Mouse (Mus musculus): ENCODE data around the gene Tgfa. TPM values are rescaled to one million over a fixed set of nuclear protein-coding genes. Genes with fewer than 3 reads are reported as not detected.

Gene Tgfa
- polyA plus RNA-seq, 1 experiment from 2014 or later: 7.5 TPM

GRCm38 (mm10) chr6:86167851-86168250, 27.2 kb upstream of the Tgfa start:
- Histone ChIP-seq H3K9me3 (ENCODE audit: control insufficient read depth) (no peaks in the 10 kb centered on the region), H3K27me3 (replicated peaks; ENCODE audit: control insufficient read depth, insufficient read depth, low read length) (no peaks in the 10 kb centered on the region), H3K4me2 (replicated peaks; ENCODE audit: low read depth) (no peak overlapping the region), H3K36me3 (ENCODE audit: control insufficient read depth, insufficient read depth) (no peaks in the 10 kb centered on the region), H3K9ac (ENCODE audit: low read depth, low read length) (no peak overlapping the region), H3K27ac (ENCODE audit: low read depth, low read length) (no peak overlapping the region), H3K4me1 (replicated peaks; ENCODE audit: control insufficient read depth, insufficient read depth, low read length) (no peaks in the 10 kb centered on the region), H3K4me3 (ENCODE audit: low read depth, low read length) (no peak overlapping the region)
- 80% methylated on average over 5 of the region's 5 CpGs for WGBS
- no peak for ATAC-seq
- no peak for TF ChIP-seq CTCF (IDR thresholded peaks at IDR 0.05; ENCODE audit: low read depth)

GRCm38 (mm10) chr6:86169166-86169565, 25.9 kb upstream of the Tgfa start:
- H3K9me3 ChIP-seq (ENCODE audit: control insufficient read depth): no peaks in the 10 kb centered on the region
- H3K36me3 ChIP-seq (ENCODE audit: control insufficient read depth, insufficient read depth): no peaks in the 10 kb centered on the region
- no peaks in the 10 kb centered on the region for H3K4me1 ChIP-seq (replicated peaks; ENCODE audit: control insufficient read depth, insufficient read depth, low read length)
- H3K4me2 ChIP-seq (replicated peaks; ENCODE audit: low read depth): no peak overlapping the region
- no peak for TF ChIP-seq CTCF (IDR thresholded peaks at IDR 0.05; ENCODE audit: low read depth)
- H3K9ac ChIP-seq (ENCODE audit: low read depth, low read length): no peak overlapping the region
- no peak overlapping the region for H3K4me3 ChIP-seq (ENCODE audit: low read depth, low read length)
- H3K27me3 ChIP-seq (replicated peaks; ENCODE audit: control insufficient read depth, insufficient read depth, low read length): no peaks in the 10 kb centered on the region
- H3K27ac ChIP-seq (ENCODE audit: low read depth, low read length): no peak overlapping the region
- 57% methylated on average over 4 of the region's 4 CpGs for WGBS
- no peak for ATAC-seq

DNA sequence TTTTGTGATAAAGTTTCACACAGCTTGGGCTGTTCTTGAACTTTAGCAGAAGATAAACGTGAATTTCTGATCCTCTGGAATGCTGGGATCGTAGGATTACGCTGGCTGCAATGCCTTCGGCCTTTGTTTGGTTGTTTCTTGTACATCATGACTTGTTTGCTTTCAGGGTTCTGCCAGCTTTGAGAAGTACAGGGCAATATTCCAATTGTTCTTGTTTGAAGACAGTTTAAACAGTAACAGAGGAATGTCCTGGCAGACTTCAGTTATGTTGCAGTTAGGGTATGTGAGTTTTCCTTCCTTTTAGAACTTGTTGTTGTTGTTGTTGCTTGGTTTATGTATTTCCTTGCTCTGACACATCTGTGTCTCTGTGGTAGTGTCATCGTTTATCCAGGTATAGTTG, 18.8 kb upstream of the Tgfa start:
- Histone ChIP-seq H3K4me2 (replicated peaks; ENCODE audit: low read depth) (no peak overlapping the region), H3K27ac (ENCODE audit: low read depth, low read length) (peak overlapping the region; percentile 35; the same call in 1 of the 2 replicates), H3K9ac (ENCODE audit: low read depth, low read length) (no peak overlapping the region), H3K4me1 (replicated peaks; ENCODE audit: control insufficient read depth, insufficient read depth, low read length) (no peaks in the 10 kb centered on the region), H3K4me3 (ENCODE audit: low read depth, low read length) (no peak overlapping the region), H3K27me3 (replicated peaks; ENCODE audit: control insufficient read depth, insufficient read depth, low read length) (no peaks in the 10 kb centered on the region), H3K36me3 (ENCODE audit: control insufficient read depth, insufficient read depth) (no peaks in the 10 kb centered on the region), H3K9me3 (ENCODE audit: control insufficient read depth) (no peaks in the 10 kb centered on the region)
- no peak for ATAC-seq
- TF ChIP-seq CTCF (IDR thresholded peaks at IDR 0.05; ENCODE audit: low read depth): no peak
- WGBS: 37% methylated on average over 5 of the region's 5 CpGs

DNA sequence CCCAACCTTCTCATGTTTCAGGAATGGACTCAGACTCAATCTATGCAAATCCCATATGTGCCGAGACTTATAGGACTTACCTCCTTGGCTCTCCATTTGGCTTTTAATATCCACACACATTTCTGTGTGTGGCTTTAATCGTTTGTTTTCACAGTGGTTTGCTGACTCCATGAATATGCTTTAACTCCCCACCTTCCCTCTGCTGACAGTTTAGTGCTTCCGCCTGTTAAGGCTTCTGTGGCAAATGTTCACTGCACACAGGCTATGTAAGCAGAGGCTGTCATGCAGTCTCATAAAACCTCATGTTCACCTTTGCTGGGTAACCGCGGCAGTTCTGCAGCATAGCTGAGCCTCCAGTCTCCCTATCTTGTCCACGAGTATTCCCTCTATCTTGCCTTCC, 18.3 kb upstream of the Tgfa start:
- ATAC-seq: no peak

DNA sequence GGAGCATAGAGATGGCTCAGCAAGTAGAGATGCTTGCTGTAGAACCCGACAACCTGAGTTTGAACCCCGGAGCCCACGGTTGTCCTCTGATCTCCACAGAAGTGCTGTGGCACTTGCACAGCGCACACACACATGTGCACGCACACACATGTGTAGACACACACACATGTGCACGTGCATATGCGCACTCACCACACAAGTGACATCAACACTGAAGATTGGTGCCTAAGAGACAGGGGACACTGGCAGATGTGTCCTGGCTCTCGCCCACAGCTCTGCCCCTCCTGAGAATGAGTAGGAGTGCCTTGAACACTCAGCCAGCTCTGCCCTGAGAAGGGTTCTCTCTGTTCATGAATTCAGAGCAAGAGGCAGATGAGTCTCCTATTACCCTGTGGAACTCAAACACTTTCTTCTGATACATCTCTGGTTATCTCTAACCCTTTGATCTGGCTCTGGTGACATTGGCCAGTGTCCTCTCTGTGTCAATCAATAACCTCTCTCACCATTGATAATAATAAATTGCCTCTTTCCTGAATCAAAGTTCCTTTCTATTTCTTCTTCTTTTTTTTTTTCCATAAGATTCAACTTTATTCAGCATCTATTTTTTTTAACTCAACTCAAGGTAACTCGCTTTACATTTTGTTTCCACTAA, 17.6 kb upstream of the Tgfa start:
- Histone ChIP-seq H3K27me3 (replicated peaks; ENCODE audit: control insufficient read depth, insufficient read depth, low read length) (no peaks in the 10 kb centered on the region), H3K4me2 (replicated peaks; ENCODE audit: low read depth) (no peak overlapping the region), H3K36me3 (ENCODE audit: control insufficient read depth, insufficient read depth) (no peaks in the 10 kb centered on the region), H3K27ac (ENCODE audit: low read depth, low read length) (no peak overlapping the region), H3K9ac (ENCODE audit: low read depth, low read length) (no peak overlapping the region), H3K4me3 (ENCODE audit: low read depth, low read length) (no peak overlapping the region), H3K9me3 (ENCODE audit: control insufficient read depth) (no peaks in the 10 kb centered on the region), H3K4me1 (replicated peaks; ENCODE audit: control insufficient read depth, insufficient read depth, low read length) (no peaks in the 10 kb centered on the region)
- no peak for ATAC-seq
- 91% methylated on average over 9 of the region's 9 CpGs for WGBS
- no peak for TF ChIP-seq CTCF (IDR thresholded peaks at IDR 0.05; ENCODE audit: low read depth)

More for the DNA sequence above, 18.3 kb upstream of the Tgfa start:
- H3K9me3 ChIP-seq (ENCODE audit: control insufficient read depth): no peaks in the 10 kb centered on the region
- H3K4me3 ChIP-seq (ENCODE audit: low read depth, low read length): no peak overlapping the region
- H3K36me3 ChIP-seq (ENCODE audit: control insufficient read depth, insufficient read depth): no peaks in the 10 kb centered on the region
- no peak for TF ChIP-seq CTCF (IDR thresholded peaks at IDR 0.05; ENCODE audit: low read depth)
- H3K27ac ChIP-seq (ENCODE audit: low read depth, low read length): peak overlapping the region; percentile 35; the same call in 1 of the 2 replicates
- WGBS: 28% methylated on average over 6 of the region's 6 CpGs
- no peaks in the 10 kb centered on the region for H3K27me3 ChIP-seq (replicated peaks; ENCODE audit: control insufficient read depth, insufficient read depth, low read length)
- no peak overlapping the region for H3K4me2 ChIP-seq (replicated peaks; ENCODE audit: low read depth)
- H3K9ac ChIP-seq (ENCODE audit: low read depth, low read length): no peak overlapping the region
- no peaks in the 10 kb centered on the region for H3K4me1 ChIP-seq (replicated peaks; ENCODE audit: control insufficient read depth, insufficient read depth, low read length)

- no peak overlapping the region for H3K27ac ChIP-seq (ENCODE audit: low read depth, low read length)
- H3K4me1 ChIP-seq (replicated peaks; ENCODE audit: control insufficient read depth, insufficient read depth, low read length): no peaks in the 10 kb centered on the region
- 28% methylated on average over 2 of the region's 2 CpGs for WGBS
- no peak for TF ChIP-seq CTCF (IDR thresholded peaks at IDR 0.05; ENCODE audit: low read depth)
- no peak overlapping the region for H3K4me2 ChIP-seq (replicated peaks; ENCODE audit: low read depth)
- H3K9ac ChIP-seq (ENCODE audit: low read depth, low read length): no peak overlapping the region
- H3K4me3 ChIP-seq (ENCODE audit: low read depth, low read length): no peak overlapping the region
- no peak for ATAC-seq
- H3K9me3 ChIP-seq (ENCODE audit: control insufficient read depth): no peaks in the 10 kb centered on the region
- H3K36me3 ChIP-seq (ENCODE audit: control insufficient read depth, insufficient read depth): no peaks in the 10 kb centered on the region
- H3K27me3 ChIP-seq (replicated peaks; ENCODE audit: control insufficient read depth, insufficient read depth, low read length): no peaks in the 10 kb centered on the region
Measured at GRCm38 (mm10) chr6:86180617-86181016, 14.4 kb upstream of the Tgfa start.

Measured in intestine, postnatal 0 days (tissue).